Mouse (Mus musculus) kidney, embryonic 15.5 days (tissue): ENCODE data around the gene Wfs1. TPM values are rescaled to one million over a fixed set of nuclear protein-coding genes. Genes with fewer than 3 reads are reported as not detected.

ENCODE experiments used
- ATAC-seq: fragments of 200-750 bp; cut with Nextera tagmentation; replicated peaks from 2 replicates; pipeline ENCODE4 v1.8.0; 2017; ENCODE audit warnings: moderate TSS enrichment; ENCODE audit not compliant: low FRiP score
- H3K27ac ChIP-seq: fragments of 300-500 bp; sonication (generic); 2 replicates; pipeline ENCODE4 v1.5.1; 2015; ENCODE audit warnings: mild to moderate bottlenecking, inconsistent platforms
- H3K27me3 ChIP-seq: fragments of 300-500 bp; sonication (generic); 2 replicates; pipeline ENCODE4 v1.6.1; 2015; ENCODE audit warnings: inconsistent platforms
- H3K36me3 ChIP-seq: fragments of 300-500 bp; sonication (generic); 2 replicates; pipeline ENCODE4 v1.6.1; 2015; ENCODE audit warnings: inconsistent platforms
- H3K4me1 ChIP-seq: fragments of 300-500 bp; sonication (generic); 2 replicates; pipeline ENCODE4 v1.6.1; 2015; ENCODE audit warnings: inconsistent platforms
- H3K4me2 ChIP-seq: fragments of 300-500 bp; sonication (generic); 2 replicates; pipeline ENCODE4 v1.6.1; 2015; ENCODE audit warnings: moderate library complexity, mild to moderate bottlenecking, inconsistent platforms
- H3K4me3 ChIP-seq: fragments of 300-500 bp; sonication (generic); replicated peaks from 2 replicates; pipeline ENCODE4 v1.5.1; 2015; ENCODE audit warnings: mild to moderate bottlenecking, inconsistent platforms
- H3K9ac ChIP-seq: fragments of 300-500 bp; sonication (generic); 2 replicates; pipeline ENCODE4 v1.6.1; 2015; ENCODE audit warnings: mild to moderate bottlenecking, inconsistent platforms
- H3K9me3 ChIP-seq: fragments of 300-500 bp; sonication (generic); replicated peaks from 2 replicates; pipeline ENCODE4 v1.6.1; 2016; ENCODE audit warnings: inconsistent platforms
- WGBS: fragments of 180-500 bp; shearing (Covaris S2); methylation state at CpG from one replicate; pipeline ENCODE4 v1.1.7; 2015; ENCODE audit warnings: mixed read lengths; 5-methylcytosine and 5-hydroxymethylcytosine counted together
- polyA plus RNA-seq: library from polyadenylated mRNA; unstranded; fragments of >200 nt; fragmentation: Nextera tagmentation; extraction: Ambion mirVana; gene quantifications from 2 replicates; pipeline ENCODE4 v1.2.1, GENCODE M21; 2015

Wfs1 gene
- polyA plus RNA-seq, 1 experiment from 2014 or later: 19.5 TPM

DNA sequence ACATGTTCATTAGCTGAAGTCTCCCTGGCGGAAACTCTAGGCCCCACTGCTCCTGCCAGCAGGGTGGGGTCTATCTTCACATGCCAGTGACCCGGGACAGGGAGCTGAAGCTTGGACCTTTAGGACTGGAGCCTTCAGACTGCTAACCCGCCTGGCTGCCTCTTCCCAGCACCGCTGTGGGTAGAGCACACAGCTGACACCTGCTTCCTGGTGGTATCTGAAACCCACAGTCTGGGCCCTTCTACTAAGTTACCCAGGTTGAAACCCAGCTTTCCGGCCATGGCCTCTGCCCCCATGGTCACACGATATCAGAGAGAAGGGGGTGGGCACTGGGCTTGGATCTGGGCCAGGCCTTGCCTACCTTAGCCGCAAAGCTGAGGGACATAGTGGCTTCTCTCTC, 9.4 kb downstream of the Wfs1 start:
- ATAC-seq: peak; percentile 17; the same call in 1 of the 2 replicates
- H3K9me3 ChIP-seq: no peaks in the 10 kb centered on the region
- WGBS: 50% methylated on average over 7 of the region's 7 CpGs

DNA sequence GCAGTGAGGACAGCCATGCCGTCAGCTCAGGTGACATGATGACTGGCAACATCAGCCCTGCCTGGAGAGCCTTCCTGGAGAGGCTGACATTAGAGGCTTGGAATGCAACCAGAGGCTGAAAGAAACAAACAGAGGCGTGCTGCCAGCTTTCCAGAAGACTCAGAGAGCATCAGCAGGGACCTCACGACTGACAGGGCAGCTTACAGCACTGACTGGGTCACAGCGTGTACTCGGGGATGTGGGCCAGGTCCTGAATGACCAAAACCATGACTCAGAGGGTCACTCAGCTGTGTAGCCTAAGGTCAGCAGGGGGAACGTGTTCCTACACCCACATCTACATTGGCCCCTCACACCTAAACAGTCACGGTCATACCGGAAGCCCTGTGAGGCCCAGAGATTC, 10.0 kb downstream of the Wfs1 start:
- Histone ChIP-seq H3K4me3 (no peak overlapping the region), H3K4me2 (no peak overlapping the region), H3K9me3 (no peaks in the 10 kb centered on the region), H3K4me1 (peaks cover 51% of the 10 kb centered on the region), H3K36me3 (peaks cover 26% of the 10 kb centered on the region), H3K27me3 (no peaks in the 10 kb centered on the region), H3K9ac (no peak overlapping the region), H3K27ac (peak overlapping the region; percentile 32; the same call in 1 of the 2 replicates)
- ATAC-seq: no peak
- WGBS: 57% methylated on average over 8 of the region's 8 CpGs

More for the DNA sequence above, 9.4 kb downstream of the Wfs1 start:
- peak overlapping the region; percentile 32; the same call in 1 of the 2 replicates for H3K27ac ChIP-seq
- H3K4me2 ChIP-seq: no peak overlapping the region
- peaks cover 47% of the 10 kb centered on the region for H3K4me1 ChIP-seq
- no peak overlapping the region for H3K9ac ChIP-seq
- no peak overlapping the region for H3K4me3 ChIP-seq
- no peaks in the 10 kb centered on the region for H3K27me3 ChIP-seq
- H3K36me3 ChIP-seq: peaks cover 25% of the 10 kb centered on the region

DNA sequence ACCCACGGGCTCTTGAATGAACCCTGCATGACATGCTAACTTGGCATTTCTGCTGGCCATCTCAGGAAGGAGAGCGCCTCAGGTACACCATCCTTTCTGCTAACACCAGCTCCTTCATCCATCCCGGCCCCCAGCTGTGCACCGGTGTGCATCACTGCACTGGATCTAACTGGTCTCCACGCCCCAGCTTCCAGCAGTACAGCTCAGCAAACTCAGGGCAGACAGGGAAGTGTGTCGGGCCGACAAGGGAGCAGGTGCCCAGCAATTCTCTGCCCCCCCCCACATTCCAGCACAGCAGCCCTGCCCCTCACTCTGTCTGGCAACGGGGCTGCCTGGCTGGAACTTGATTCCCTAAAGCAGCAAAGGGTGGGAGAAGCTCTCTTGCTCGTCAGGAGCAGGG, 11.2 kb downstream of the Wfs1 start:
- Histone ChIP-seq H3K4me1 (peaks cover 55% of the 10 kb centered on the region), H3K4me3 (no peak overlapping the region), H3K9me3 (no peaks in the 10 kb centered on the region), H3K36me3 (peaks cover 38% of the 10 kb centered on the region), H3K27ac (peak overlapping the region; percentile 49; the same call in 1 of the 2 replicates), H3K4me2 (no peak overlapping the region), H3K9ac (no peak overlapping the region), H3K27me3 (no peaks in the 10 kb centered on the region)
- peak; percentile 73 for ATAC-seq
- 41% methylated on average over 9 of the region's 9 CpGs for WGBS

DNA sequence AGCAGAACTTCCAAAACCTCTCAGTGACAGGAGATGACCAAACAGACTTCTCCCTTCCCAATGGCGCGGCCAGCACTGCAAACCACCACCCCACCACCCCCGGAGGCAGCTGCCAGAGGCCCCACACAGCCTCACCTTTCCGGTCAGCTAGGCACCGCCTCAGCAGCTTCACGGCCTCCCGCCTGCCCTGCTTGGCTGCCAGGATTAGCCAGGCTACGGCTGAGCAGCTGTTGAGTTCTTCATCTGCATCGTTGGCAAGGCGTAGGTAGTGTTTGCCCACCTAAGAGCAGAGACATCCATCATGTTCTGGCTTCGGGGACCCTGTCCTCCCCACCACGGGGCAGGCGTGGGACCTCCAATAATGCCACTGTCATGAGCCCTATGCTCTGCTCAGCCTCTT, 13.7 kb downstream of the Wfs1 start:
- no peak overlapping the region for H3K27ac ChIP-seq
- H3K36me3 ChIP-seq: peaks cover 50% of the 10 kb centered on the region
- peaks cover 44% of the 10 kb centered on the region for H3K4me1 ChIP-seq
- H3K9ac ChIP-seq: no peak overlapping the region
- no peak overlapping the region for H3K4me2 ChIP-seq
- 48% methylated on average over 13 of the region's 13 CpGs for WGBS
- no peaks in the 10 kb centered on the region for H3K9me3 ChIP-seq
- ATAC-seq: no peak
- H3K27me3 ChIP-seq: no peaks in the 10 kb centered on the region
- H3K4me3 ChIP-seq: no peak overlapping the region

DNA sequence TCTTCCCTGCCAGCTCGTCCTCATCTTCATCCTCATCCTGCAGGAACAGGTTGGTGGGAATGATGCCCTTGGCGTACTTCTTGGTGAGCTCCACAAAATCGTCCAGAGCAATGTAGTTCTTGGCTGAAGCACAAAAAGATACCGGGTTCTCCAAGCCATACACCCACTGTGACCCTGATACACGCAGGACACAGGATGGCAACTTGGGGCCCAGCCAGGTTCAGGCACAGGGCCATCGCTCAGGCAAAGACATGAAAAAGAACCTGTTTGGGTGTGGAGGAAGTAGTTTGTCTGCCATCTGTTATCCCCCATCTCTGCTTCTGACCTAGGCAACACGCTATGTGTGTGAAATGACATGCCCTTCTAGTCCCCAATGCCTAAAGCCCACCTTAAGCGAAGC, 17.4 kb downstream of the Wfs1 start:
- H3K36me3 ChIP-seq: peaks cover 82% of the 10 kb centered on the region
- no peaks in the 10 kb centered on the region for H3K9me3 ChIP-seq
- no peak overlapping the region for H3K4me3 ChIP-seq
- ATAC-seq: no peak
- no peaks in the 10 kb centered on the region for H3K27me3 ChIP-seq
- 86% methylated on average over 8 of the region's 8 CpGs for WGBS
- no peak overlapping the region for H3K4me2 ChIP-seq
- H3K4me1 ChIP-seq: peaks cover 13% of the 10 kb centered on the region
- no peak overlapping the region for H3K9ac ChIP-seq
- H3K27ac ChIP-seq: no peak overlapping the region

DNA sequence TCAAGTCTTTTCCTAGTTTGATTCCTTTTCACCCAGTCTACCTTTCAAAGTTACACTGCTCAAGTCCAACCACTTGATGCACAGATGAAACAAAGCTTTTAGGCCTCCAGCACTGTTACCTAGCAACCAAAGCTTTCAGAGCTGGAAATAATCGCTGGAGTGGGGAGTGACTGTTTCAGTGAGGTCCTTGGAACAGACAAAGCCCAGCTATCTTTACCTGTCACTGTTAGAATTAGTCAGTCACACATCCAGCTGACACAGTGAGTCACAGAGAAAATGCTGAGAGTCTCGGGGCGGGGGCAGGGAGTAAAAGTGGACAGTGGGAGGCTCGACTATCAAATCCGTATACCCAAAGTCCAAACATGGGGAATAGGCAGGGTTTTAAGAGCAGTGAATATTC, 28.5 kb downstream of the Wfs1 start:
- H3K4me3 ChIP-seq: no peak overlapping the region
- peaks cover 4% of the 10 kb centered on the region; the same call in 1 of the 2 replicates for H3K27me3 ChIP-seq
- H3K4me2 ChIP-seq: no peak overlapping the region
- WGBS: 55% methylated on average over 5 of the region's 5 CpGs
- H3K36me3 ChIP-seq: peaks cover 9% of the 10 kb centered on the region
- no peak overlapping the region for H3K27ac ChIP-seq
- no peak overlapping the region for H3K9ac ChIP-seq
- no peaks in the 10 kb centered on the region for H3K4me1 ChIP-seq
- no peaks in the 10 kb centered on the region for H3K9me3 ChIP-seq
- no peak for ATAC-seq

DNA sequence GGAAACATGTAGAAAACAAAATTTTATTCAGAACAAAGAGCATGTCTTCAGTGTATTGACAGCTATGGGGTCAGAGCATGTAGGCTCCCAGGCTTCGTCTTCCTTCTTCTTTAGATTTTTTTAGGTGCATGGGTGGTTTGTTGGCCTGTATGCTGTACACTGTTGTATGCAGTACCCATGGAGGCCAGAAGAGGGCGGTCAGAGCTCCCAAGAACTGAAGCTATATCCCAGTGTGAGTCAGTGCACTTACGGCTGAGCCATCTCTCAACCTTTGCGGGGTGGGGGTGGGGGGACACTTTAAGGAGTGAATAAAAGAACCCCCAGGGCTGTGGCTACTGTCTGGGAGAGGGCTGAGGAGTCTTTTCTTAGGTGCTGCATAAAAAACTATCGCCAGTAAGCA, 30.2 kb downstream of the Wfs1 start:
- H3K36me3 ChIP-seq: no peaks in the 10 kb centered on the region
- WGBS: 29% methylated on average over 5 of the region's 5 CpGs
- H3K4me2 ChIP-seq: no peak overlapping the region
- H3K4me3 ChIP-seq: no peak overlapping the region
- H3K4me1 ChIP-seq: no peaks in the 10 kb centered on the region
- no peak overlapping the region for H3K27ac ChIP-seq
- H3K27me3 ChIP-seq: peaks cover 4% of the 10 kb centered on the region; the same call in 1 of the 2 replicates
- no peak for ATAC-seq
- H3K9ac ChIP-seq: no peak overlapping the region
- H3K9me3 ChIP-seq: no peaks in the 10 kb centered on the region

DNA sequence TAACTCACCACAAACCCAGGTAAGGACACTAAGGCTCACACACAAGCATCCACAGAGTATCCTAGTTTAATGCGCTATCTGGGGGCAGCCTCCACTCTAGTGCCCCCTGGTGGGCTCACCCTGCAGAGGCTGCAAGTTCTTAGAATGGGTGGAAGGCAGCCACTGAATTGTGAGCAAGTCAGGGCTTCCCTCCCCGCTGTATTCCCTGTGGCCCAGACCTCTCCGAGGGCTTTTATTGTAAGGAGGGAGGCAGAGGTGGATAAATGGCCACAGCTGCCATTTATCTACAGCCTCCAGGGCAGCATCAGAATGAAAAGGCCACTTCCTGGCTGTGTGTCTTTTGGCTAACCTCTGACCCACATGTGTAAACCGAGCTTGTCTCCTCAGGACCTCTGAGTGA, 33.6 kb downstream of the Wfs1 start:
- WGBS: 8% methylated on average over 4 of the region's 4 CpGs

DNA sequence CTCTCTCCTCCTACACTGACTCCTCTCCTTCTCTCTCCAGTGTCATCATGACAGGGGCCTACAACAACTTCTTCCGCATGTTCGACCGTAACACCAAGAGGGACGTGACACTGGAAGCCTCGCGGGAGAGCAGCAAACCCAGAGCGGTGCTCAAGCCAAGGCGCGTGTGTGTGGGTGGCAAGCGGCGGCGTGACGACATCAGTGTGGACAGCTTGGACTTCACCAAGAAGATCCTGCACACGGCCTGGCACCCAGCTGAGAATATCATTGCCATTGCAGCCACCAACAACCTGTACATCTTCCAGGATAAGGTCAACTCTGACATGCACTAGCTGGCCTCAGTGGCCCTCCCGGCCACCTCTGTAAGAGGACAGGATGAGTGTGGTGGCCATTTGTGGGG, 36.7 kb downstream of the Wfs1 start:
- H3K36me3 ChIP-seq: no peaks in the 10 kb centered on the region
- no peaks in the 10 kb centered on the region for H3K9me3 ChIP-seq
- no peak overlapping the region for H3K4me3 ChIP-seq
- H3K27me3 ChIP-seq: peaks cover 8% of the 10 kb centered on the region; the same call in 1 of the 2 replicates
- H3K4me1 ChIP-seq: no peaks in the 10 kb centered on the region
- no peak for ATAC-seq
- WGBS: 87% methylated on average over 15 of the region's 15 CpGs
- H3K9ac ChIP-seq: no peak overlapping the region
- H3K4me2 ChIP-seq: no peak overlapping the region
- no peak overlapping the region for H3K27ac ChIP-seq

More for the DNA sequence above, 33.6 kb downstream of the Wfs1 start:
- Histone ChIP-seq H3K9me3 (no peaks in the 10 kb centered on the region), H3K36me3 (no peaks in the 10 kb centered on the region), H3K27me3 (peaks cover 7% of the 10 kb centered on the region; the same call in 1 of the 2 replicates), H3K4me3 (no peak overlapping the region), H3K4me2 (no peak overlapping the region), H3K27ac (no peak overlapping the region), H3K9ac (no peak overlapping the region), H3K4me1 (no peaks in the 10 kb centered on the region)
- no peak for ATAC-seq

DNA sequence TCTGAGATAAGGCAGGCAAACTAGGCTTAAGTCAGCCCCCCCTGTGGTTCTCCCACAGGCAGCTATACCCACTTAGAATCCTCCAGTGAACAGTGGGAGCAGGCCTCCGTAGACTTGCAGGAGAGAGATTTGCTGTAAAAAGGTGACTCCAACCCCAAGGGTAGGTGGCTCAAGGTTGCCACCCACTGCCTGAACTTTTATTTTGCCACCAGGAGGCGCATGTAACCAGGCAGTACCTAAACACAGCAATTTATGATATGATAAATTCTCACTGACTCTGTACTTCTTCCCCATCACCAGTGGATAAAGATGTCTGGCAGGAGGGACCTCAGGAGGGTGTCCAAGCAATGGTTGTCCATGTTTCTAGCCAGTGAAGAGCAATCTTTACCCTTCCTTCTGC, 38.1 kb downstream of the Wfs1 start:
- H3K4me1 ChIP-seq: no peaks in the 10 kb centered on the region
- H3K27ac ChIP-seq: no peak overlapping the region
- no peak overlapping the region for H3K9ac ChIP-seq
- no peaks in the 10 kb centered on the region for H3K36me3 ChIP-seq
- H3K4me3 ChIP-seq: no peak overlapping the region
- peaks cover 8% of the 10 kb centered on the region; the same call in 1 of the 2 replicates for H3K27me3 ChIP-seq
- 59% methylated on average over 2 of the region's 2 CpGs for WGBS
- no peak overlapping the region for H3K4me2 ChIP-seq
- ATAC-seq: no peak
- H3K9me3 ChIP-seq: no peaks in the 10 kb centered on the region

DNA sequence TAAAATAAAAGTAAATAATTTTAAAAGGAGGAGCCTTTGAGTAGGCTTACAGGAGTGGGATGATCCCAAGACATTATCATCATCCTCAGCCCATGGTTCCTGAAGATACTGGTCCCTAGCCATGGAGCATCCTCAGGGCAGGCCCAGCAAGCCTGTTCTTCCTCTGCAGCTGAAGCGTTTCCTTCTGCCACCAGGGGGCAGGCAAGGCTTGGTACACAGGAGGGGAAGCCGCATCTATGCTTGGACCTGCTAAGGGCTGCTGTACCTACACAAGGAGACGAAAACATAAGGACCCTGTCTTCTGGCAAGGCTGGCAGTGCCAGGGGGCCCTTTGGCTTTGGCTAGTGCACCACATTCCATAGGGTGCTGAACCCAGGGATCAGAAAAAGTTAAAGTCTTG, 40.2 kb downstream of the Wfs1 start:
- H3K4me1 ChIP-seq: peaks cover 17% of the 10 kb centered on the region
- H3K36me3 ChIP-seq: no peaks in the 10 kb centered on the region
- no peak overlapping the region for H3K9ac ChIP-seq
- no peak; the same call in 1 of the 2 replicates for ATAC-seq
- H3K27ac ChIP-seq: no peak overlapping the region
- no peak overlapping the region for H3K4me2 ChIP-seq
- no peak overlapping the region for H3K4me3 ChIP-seq
- 12% methylated on average over 3 of the region's 3 CpGs for WGBS
- H3K27me3 ChIP-seq: peaks cover 8% of the 10 kb centered on the region; the same call in 1 of the 2 replicates
- no peaks in the 10 kb centered on the region for H3K9me3 ChIP-seq

DNA sequence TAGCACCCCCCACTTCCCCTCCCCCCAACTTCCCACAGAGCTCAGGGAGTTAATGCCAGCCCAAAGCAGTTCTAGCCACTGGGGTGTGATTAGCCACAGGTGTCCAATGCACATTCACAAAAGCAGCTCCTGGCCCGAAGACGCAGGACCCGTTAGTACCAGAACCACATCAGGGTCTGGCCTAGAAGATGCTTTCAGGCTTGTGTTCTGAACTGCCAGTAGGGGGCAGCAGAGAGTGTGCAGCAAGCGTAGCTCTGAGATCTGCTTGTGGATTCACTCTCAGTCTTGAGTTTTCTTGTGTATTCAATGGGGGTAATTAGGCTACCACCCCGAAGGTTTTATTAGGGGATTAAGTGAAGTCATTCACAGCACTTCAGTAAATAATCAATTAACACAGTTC, 42.6 kb downstream of the Wfs1 start:
- WGBS: 7% methylated on average over 5 of the region's 5 CpGs
- peaks cover 8% of the 10 kb centered on the region; the same call in 1 of the 2 replicates for H3K27me3 ChIP-seq
- H3K9me3 ChIP-seq: no peaks in the 10 kb centered on the region
- ATAC-seq: no peak
- no peak overlapping the region for H3K4me2 ChIP-seq
- H3K4me3 ChIP-seq: no peak overlapping the region
- H3K9ac ChIP-seq: no peak overlapping the region
- H3K4me1 ChIP-seq: peaks cover 17% of the 10 kb centered on the region
- H3K27ac ChIP-seq: no peak overlapping the region
- no peaks in the 10 kb centered on the region for H3K36me3 ChIP-seq

DNA sequence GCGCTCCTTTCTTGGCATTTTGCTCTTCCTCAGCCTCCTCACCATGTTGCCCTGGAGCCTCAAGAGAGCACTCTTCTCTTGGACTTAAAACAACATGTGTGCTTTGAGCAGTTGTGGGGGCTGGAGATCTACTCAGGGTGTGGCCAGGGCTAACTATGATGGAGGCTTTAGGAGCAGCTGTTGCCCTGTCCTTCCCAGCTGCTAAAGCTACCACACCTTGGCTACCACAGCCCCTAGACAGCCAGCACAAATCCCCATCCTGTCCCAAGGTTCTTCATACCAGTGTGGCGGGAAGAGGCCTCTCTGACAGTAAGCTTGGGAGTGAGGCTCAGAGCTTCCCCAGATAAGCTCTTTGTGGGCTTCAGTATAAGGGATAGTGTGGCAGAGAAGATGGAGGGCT, 43.3 kb downstream of the Wfs1 start:
- no peak for ATAC-seq
- Histone ChIP-seq H3K36me3 (no peaks in the 10 kb centered on the region), H3K9me3 (no peaks in the 10 kb centered on the region), H3K4me1 (peaks cover 17% of the 10 kb centered on the region), H3K9ac (no peak overlapping the region), H3K4me3 (no peak overlapping the region), H3K27ac (peak overlapping the region; percentile 37; the same call in 1 of the 2 replicates), H3K27me3 (peaks cover 8% of the 10 kb centered on the region; the same call in 1 of the 2 replicates), H3K4me2 (no peak overlapping the region)
- WGBS: 75% methylated on average over 2 of the region's 2 CpGs
